Mouse (Mus musculus) brain, embryonic 14.5 days (tissue): ENCODE measurements around the gene Cog3.

Source experiments
- CTCF ChIP-seq: fragments of 200-500 bp; IDR thresholded peaks from 2 replicates; pipeline ENCODE4 v1.5.1; 2012; ENCODE audit warnings: inconsistent platforms, mild to moderate bottlenecking, moderate library complexity, borderline replicate concordance; ENCODE audit not compliant: insufficient read depth, insufficient read length; ENCODE audit errors: extremely low read depth
- POLR2A ChIP-seq: fragments of 200-500 bp; IDR thresholded peaks from 2 replicates; pipeline ENCODE4 v1.6.1; 2012; ENCODE audit warnings: mild to moderate bottlenecking, inconsistent platforms, borderline replicate concordance; ENCODE audit not compliant: poor library complexity, insufficient read depth, insufficient read length, severe bottlenecking; ENCODE audit errors: extremely low read depth

DNA sequence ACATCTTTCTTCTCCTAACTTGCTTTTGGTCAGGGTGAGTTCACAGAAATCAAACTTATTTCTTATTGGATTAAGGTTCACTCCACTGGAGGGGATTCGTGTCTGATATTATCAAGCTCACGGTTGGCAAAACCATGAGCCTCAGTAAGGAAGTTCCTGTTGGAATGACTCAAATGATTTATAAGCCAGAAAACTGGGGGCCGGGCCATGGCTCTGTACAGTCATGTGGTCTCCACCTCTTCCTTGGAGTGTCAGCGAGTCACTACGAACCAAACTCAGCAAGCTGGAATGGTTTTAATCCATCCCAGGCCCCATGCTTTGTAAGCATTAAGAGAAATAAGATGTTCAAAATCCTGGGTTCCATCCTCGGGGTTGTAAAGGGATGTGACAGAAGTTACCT lies 2.7 kb upstream of the Cog3 start:
- TF ChIP-seq POLR2A = no peak
- no peak for TF ChIP-seq CTCF
